Mouse (Mus musculus): ENCODE results near the gene Alx1.

The Alx1 gene

DNA sequence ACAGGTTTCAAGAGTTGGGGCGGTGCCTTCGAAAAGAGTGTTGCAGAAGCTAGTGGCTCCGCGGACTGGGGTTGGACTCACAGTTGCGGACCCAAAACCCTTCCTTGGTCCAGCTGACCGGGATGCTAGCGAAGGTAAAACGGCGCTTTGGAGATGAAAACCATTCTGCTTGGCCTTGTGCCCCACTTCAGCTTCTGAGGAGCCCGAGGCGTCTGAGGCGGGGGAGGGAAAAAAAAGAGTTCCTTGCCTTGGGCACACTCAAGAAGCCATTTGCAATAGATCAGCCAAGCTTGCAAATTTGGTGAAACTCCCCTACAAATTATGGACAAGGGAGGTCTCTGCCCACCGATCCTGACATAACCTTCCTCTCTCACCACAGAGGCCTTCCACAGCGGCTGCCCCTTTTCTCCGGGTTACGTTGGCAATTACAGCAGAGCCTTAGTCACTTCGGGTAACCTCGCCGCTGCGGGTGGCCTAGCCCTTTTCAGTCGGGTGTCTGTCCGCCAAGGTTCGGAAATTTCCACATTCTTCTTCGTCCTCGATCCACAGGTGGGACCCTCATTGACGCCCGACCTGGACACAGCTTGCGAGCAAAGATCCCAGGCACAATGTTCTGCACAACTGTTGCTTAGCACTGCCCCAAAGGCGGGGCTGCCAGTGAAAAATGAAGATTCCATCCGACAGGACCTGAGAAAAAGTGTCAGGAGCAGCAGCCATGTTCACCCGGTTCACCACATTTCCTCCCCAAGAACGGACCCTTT is at the start of gene Alx1:
Alx1 (minus strand) TSS at position 486 of the 761 bp plus-strand sequence.
- DNase-seq = no peak

DNA sequence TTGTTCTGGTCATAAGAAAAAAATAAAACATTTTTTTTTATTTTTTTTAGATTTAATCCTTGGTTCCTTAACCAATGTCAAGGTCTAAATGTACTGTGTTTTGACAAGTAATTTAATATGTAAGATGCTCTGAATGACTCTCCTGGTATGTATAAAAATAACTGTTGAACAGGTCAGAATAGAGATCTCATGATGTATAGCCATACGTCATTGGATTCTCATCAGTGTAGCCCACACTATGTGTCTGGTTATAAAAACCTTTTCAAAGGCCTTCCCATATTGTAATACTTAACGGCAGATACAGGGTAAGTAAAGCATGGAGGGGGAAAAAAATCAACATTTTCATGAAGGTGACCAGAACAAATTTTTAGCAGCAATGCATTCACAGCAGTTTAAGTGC is 19.6 kb upstream of the Alx1 start:
- no peak for DNase-seq

DNA sequence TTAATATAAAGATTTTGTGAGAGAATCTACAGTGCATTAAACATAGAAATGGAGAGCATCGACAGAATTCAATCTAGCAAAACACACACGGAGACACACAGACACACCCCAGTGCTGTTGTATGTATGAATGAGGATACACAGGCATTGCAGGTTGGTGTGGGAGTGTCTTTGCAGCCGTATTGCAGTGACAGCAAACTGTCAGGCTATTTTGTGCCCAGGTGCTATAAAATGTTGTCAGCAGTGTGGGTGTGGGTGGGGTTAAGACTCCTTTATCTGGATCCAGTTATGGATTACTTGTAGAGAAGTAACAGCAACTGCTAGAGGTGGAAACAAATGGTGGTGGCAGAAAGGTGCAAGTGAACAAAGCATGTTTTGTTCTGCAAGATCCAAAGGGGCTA is 16.6 kb upstream of the Alx1 start:
- DNase-seq = no peak

DNA sequence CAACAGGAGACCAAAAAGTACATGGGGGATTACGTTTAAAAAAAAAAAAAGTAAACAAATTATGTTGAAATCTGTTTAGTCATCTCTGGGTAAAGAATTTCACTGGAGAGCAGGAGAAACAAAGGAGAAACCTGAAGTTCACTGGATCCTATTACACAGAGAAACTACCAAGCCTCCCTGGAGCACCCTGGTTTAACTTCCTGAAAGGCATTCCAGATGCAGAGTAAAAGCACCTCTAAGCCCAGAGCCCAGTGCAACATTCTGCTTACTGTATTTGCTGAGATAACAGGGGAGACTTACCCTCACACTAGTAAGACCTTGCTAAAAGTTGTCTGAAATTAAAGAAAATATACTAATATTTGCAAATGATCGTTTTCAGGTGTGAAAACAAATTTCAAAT is 15.0 kb upstream of the Alx1 start:
- no peak for DNase-seq

DNA sequence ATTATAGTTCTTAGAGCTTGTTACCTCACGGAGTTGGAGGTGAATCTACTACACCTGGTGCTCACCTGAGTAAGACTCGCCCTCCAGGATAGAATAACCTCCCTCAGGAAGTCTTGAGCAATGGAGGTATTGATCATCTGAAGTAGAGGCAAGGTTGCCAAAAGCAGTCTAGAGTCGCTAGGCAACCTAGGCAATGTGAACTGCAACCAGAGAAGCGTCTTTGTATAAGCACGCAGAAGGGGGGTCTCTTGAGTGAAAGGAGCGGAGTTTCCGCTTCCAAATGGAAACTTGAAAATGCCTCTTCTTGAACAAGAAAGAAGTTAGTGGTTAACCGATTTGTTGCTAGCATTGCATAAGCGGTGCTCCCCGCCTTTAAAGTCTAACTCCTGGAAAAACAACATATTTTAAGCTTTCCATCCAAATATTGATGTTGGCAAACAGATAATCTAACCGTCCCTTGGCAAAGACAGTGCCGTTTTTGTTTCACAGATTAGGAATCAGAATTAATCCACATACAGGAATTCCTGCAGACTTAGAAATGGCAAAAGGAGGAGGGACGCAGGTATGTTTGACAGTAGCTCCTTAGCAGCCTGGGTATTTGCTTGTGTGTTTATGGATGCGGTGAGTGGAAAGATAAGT is 5.1 kb upstream of the Alx1 start:
- no peak for DNase-seq

DNA sequence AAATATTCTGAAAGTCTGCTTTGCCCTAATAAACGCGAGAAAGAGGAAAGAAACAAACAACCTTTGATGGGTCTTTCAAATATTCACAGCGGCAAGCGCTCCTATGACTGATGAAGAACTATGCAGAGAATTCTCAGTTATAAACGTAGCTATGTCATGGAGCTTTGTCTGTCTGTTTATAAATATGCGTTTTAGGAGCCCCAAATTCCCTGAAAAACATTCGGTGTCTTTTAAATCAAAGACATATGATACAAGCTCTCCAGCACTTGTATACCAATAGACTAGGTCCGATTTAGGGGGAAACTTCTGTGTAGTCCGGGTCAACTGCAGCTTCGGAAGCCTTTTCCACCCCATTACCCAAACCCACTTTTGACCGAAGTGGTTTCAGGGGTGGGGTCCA is 916 bp upstream of the Alx1 start:
- DNase-seq = no peak

DNA sequence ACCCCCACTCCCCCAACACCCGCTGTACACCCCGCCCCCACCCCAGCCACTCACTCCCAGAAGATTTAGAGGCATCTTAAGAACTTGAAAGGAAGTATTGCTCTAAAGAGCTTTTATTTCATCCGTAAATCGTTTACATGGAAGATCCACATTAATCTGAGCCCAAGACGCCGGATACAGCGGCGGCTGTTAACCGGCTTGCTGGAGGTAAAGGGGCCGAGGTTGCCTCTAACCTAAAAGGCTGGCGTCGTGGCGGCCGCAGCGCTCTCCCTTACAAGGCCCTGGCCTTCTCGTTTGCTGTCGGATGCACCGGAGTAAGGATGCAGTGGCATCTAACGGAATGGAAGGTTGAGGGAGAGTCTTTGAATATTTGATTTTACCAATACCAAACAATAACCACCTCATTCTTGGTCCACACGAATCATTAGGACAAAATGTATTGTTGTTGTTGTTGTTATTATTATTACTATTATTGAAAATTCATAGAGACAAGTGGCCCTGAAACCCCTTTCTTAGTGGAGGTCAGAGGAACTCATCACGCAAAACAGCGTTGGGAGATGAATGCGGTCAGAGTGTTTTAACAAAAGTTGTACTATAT is 784 bp downstream of the Alx1 start:
- DNase-seq = no peak

DNA sequence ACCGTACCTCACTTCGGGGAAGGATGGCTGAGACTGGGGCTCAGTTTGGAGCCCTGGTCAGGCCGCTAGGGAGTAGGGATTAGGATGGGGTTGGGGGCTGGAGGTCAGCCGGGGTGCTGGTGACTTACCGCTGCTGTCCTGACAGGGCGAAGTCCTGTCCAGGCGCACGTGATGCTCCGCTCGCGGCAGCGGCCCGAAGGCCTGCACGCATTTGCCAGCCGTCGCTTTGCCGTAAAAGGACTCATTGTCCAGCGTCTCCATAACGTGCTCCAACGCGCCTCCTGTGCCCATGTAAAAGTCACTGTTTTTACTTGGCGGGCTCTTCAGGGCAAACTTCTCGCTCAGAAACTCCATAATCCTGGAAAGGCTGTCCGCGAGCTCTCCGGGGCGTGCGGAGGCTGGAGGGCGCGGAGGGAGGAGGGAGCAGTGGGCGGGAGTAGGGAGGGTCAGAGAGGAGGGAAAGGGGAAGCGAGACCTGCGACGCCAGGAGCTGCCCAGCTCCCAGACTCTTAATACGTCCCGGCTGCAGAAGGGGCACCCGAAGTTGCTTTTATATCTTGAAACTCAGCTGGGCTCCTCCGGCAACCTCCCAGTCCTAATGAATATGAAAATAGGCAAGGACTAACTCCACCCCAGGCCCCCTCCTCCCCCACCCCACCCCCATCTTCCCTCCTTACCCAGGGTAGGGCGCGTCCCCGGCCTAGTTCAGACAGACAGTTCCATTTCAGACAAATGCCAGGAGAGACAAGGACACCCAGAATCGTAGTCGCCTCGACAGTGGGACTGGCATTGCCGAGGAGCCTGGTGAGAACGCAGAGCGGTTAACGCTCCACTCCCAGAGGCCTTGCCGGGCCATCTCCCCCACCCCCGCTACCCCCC is 1.5 kb downstream of the Alx1 start:
- DNase-seq = no peak

DNA sequence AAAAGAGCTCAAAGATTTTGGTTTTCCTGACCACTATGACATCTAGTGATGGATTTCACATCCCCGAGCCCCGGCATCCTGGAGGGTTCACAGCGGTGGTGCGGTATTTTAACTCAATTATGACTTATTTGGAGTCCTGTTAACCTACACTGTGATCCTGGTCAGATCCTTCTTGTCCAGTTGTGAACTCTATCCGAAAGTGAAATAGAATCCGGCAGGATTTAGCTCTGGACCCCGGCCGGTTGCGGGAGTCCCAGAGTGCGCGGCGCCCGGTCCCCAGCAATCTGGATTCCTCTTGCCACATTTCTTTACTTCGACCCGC is 2.1 kb downstream of the Alx1 start:
- no peak for DNase-seq

DNA sequence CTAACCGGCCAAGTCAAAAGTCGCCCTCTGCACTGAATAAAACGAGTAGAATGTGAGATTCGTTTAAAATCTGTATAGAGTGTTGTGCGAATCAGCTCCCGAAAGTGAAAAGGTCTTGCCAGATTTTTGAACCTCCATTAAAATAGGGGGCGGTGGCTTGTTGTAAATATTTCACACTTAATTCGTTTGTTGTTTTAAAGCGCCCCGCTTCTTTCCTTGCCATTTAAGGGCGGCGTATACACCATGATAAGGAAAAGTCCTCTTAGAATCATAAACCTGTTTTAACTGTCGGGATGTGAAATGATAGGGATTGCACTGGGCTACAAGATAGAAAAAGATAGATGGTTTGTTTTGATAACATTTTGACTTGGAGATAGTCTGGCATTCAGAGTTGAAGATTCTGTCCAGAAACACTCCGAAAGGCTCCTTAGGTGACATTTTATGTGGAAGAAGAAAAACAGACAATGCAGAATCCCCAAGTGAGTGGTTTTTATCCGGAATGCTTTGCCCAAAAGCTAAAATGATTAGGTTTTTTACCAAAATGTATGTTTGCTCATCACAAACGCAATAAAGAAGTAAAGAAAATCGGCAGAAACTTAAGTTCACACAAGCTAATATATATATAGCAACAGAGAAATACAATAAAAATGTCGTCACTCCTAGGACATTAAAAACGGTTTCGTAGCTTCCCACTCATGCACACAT is 2.6 kb downstream of the Alx1 start:
- no peak for DNase-seq

DNA sequence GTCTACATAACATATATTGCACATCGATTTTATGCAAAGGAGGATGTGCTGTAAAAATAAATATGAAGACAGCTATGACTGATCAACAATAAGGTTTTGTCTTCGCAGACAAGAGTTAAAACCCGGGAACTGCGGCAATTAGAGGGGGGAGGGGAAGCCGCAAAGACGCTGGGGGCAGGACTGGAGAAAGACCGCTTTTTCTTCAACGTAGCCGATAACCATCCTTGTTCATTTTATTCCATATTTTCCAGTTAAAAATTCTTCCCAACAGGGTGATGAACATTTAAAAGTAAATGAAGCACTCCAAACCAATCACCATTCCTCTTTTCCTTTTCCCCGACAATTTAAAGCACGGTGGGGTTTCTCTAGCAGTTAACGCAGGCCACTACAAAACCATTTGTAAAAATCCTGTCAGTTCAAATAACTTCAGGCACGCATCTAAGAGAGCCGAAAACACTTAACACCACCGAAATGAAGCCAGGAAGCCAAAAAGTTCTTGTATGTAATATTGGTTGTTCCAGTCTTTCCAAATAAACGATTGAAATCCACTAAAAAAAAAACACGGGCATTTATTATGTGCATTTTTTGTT is 3.3 kb downstream of the Alx1 start:
- DNase-seq = no peak

DNA sequence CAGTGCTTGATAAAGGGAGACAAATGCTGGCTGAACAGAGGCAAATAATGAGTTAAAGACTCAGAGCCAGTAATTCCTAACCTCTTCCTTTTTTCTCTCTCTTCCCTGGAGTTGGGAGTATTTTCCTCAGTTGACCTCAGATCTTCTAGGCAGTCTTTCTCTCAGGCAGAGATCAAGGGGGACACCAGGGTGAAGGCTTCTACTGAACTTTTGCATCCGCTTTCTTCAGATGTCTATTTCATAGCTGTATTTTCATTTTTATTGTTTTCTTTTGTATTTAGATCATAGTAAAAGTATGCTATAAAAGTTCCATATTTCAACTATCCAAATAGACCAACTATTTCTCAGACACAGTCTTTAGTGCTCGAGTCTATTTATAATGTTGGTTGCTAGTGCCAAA is 27.5 kb downstream of the Alx1 start:
- no peak for DNase-seq

DNA sequence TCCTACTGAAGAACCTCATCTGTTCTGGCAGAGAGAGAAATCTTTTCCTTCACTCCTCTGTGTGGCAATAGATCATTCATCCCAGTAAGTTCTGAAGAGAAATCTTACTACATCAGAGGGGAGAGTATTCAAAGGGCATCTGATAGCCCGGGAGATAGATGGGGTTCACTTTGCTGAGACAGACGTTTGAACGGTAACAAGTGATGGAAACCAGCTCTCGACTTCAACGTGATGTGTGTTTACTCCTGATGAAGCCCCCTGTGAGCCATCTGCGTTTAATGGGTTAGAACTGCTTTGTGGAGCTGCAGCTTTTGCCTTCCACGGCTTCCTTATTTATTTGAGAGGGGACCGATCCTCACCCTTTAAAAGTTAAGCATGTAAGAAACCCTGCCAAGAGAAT is 29.1 kb downstream of the Alx1 start:
- DNase-seq = no peak

DNA sequence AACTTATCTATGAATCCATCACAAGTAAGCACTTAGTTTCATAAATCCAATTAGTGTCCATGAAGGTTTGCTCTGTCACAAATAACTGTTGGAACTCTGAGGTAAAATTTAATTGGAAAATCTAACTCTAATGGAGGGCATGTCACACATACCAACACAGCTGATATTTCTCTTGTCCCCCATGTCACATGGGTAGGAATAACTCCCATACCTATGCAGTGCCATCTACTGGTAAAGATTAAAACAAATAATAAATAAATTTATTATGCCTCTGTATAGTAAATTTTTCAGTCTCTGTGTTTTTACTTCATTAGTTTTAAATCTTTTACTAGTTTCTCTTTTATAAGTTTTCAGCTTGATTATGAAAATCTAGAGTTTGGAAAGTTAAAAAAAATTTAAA is 30.4 kb downstream of the Alx1 start:
- DNase-seq = no peak

DNA sequence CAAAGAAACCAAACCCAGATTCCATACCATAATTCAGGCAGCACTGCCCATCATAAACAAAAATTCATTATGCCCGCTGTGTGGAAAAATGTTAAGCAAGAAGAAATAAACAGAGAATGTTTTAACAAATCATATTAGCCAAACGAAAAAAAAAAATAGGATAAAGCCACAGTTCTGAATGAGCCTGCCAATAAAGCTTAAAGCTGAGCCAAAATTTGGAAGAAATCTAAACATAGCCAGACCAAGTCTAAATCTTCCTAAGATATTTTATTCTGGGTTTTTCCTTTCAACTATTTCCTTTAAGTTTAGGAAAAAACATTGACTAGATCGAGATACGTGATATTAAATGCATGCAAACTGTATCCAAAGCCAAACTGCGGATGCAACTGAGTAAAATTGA is 54.9 kb downstream of the Alx1 start:
- no peak for DNase-seq

DNA sequence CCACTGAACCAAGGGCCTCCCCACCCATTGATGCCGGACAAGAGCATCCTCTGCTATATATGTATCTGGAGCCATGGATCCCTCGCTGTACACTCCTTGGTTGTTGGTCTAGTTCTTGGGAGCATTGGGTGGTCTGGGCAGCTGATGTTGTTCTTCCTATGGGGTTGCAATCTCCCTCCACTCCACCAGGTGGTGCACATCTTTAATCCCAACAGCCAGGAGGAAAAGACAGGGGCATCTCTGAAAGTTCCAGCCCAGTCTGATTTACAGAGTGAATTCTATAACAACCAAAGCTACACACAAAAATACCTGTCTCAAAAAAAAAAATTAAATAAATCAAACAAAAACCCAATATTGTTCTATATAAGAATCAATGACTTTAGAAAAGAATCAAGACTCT is 70.4 kb downstream of the Alx1 start:
- no peak for DNase-seq
